In genomic region chr1:180942166-180943031, GRCm38 (mm10) we compare ENCODE assay signal across 8 mouse cellular contexts. TPM values are rescaled to one million over a fixed set of nuclear protein-coding genes. Genes with fewer than 3 reads are reported as not detected.
DNase-seq lines count a peak whose midpoint lies in the region; ATAC-seq and TF ChIP-seq lines count a peak whose summit lies in the region.

Gene Tmem63a (plus strand): TSS chr1:180942344.

- peak within 1 kb of the TSS; percentile 82 for H3K4me3 ChIP-seq in forebrain, embryonic 10.5 days
- H3K4me3 ChIP-seq in heart, embryonic 15.5 days: peak within 1 kb of the TSS; percentile 85
- peak within 1 kb of the TSS; percentile 80 for H3K4me3 ChIP-seq in liver, postnatal 0 days (ENCODE audit: low read depth, low read length)
- peak within 1 kb of the TSS; percentile 64 for H3K4me3 ChIP-seq in neural tube, embryonic 12.5 days

- H3K4me1 ChIP-seq in forebrain, embryonic 10.5 days: peaks cover 42% of the 10 kb centered on the region
- peaks cover 48% of the 10 kb centered on the region for H3K4me1 ChIP-seq in heart, embryonic 15.5 days (replicated peaks)
- H3K4me1 ChIP-seq in liver, postnatal 0 days (ENCODE audit: insufficient read depth): peaks cover 54% of the 10 kb centered on the region
- peaks cover 24% of the 10 kb centered on the region for H3K4me1 ChIP-seq in neural tube, embryonic 12.5 days

- no peak for TF ChIP-seq CTCF in liver, postnatal 0 days (IDR thresholded peaks at IDR 0.05; ENCODE audit: low read depth)

- peak within 1 kb of the TSS; percentile 95 for H3K4me2 ChIP-seq in heart, embryonic 15.5 days
- H3K4me2 ChIP-seq in liver, postnatal 0 days (ENCODE audit: low read depth, low read length): peak within 1 kb of the TSS; percentile 86
- peak within 1 kb of the TSS; percentile 96 for H3K4me2 ChIP-seq in neural tube, embryonic 12.5 days (replicated peaks)

- peak within 1 kb of the TSS; percentile 79 for H3K27ac ChIP-seq in forebrain, embryonic 10.5 days
- H3K27ac ChIP-seq in heart, embryonic 15.5 days: peak within 1 kb of the TSS; percentile 89
- peak within 1 kb of the TSS; percentile 93 for H3K27ac ChIP-seq in liver, postnatal 0 days (ENCODE audit: low read depth)
- no peak within 1 kb of the TSS for H3K27ac ChIP-seq in neural tube, embryonic 12.5 days

- no peak for TF ChIP-seq EP300 in liver, postnatal 0 days (IDR thresholded peaks at IDR 0.05; ENCODE audit: low read depth)

- no peaks in the 10 kb centered on the region for H3K9me3 ChIP-seq in forebrain, embryonic 10.5 days
- H3K9me3 ChIP-seq in heart, embryonic 15.5 days (replicated peaks): no peaks in the 10 kb centered on the region
- H3K9me3 ChIP-seq in liver, postnatal 0 days (ENCODE audit: low read length): no peaks in the 10 kb centered on the region
- H3K9me3 ChIP-seq in neural tube, embryonic 12.5 days: no peaks in the 10 kb centered on the region

- peaks cover 73% of the 10 kb centered on the region for H3K27me3 ChIP-seq in forebrain, embryonic 10.5 days (ENCODE audit: poor library complexity, severe bottlenecking)
- H3K27me3 ChIP-seq in heart, embryonic 15.5 days: peaks cover 8% of the 10 kb centered on the region; the same call in 1 of the 2 replicates
- no peaks in the 10 kb centered on the region for H3K27me3 ChIP-seq in liver, postnatal 0 days (ENCODE audit: insufficient read depth, low read length)
- peaks cover 56% of the 10 kb centered on the region for H3K27me3 ChIP-seq in neural tube, embryonic 12.5 days (replicated peaks)

- peak; percentile 63 for ATAC-seq in heart, embryonic 15.5 days (replicated peaks; ENCODE audit: insufficient number of reproducible peaks, insufficient read depth, low FRiP score, low read depth)
- peak; percentile 75 for ATAC-seq in liver, postnatal 0 days
- ATAC-seq in neural tube, embryonic 12.5 days (ENCODE audit: low FRiP score, low read depth): peak; percentile 67

- peak within 1 kb of the TSS; percentile 78 for H3K9ac ChIP-seq in heart, embryonic 15.5 days
- peak within 1 kb of the TSS; percentile 91 for H3K9ac ChIP-seq in liver, postnatal 0 days (replicated peaks)
- H3K9ac ChIP-seq in neural tube, embryonic 12.5 days: peak within 1 kb of the TSS; percentile 57

- peak; percentile 79 for DNase-seq in CD4-positive helper T cell, adult 2 months (ENCODE audit: low read depth, low spot score)
- peak; percentile 83 to 84 for DNase-seq in adrenal gland, postnatal 36 days
- DNase-seq in forebrain, embryonic 10.5 days (ENCODE audit: extremely low spot score, low spot score): peak; percentile 70
- peak; percentile 89 for DNase-seq in kidney, postnatal 10 days
- DNase-seq in liver, postnatal 0 days: peak; percentile 87
- peak; percentile 62 for DNase-seq in testis, postnatal 14 days (ENCODE audit: low spot score)

- WGBS in forebrain, embryonic 10.5 days: under 1% methylated on average over 73 of the region's 73 CpGs
- under 1% methylated on average over 73 of the region's 73 CpGs for WGBS in heart, embryonic 15.5 days
- WGBS in liver, postnatal 0 days (ENCODE audit: insufficient replicate concordance): 0% methylated on average over 67 of the region's 73 CpGs
- under 1% methylated on average over 73 of the region's 73 CpGs for WGBS in neural tube, embryonic 12.5 days

- no peaks in the 10 kb centered on the region for H3K36me3 ChIP-seq in forebrain, embryonic 10.5 days (replicated peaks)
- H3K36me3 ChIP-seq in heart, embryonic 15.5 days: peaks cover under 1% of the 10 kb centered on the region; the same call in 1 of the 2 replicates
- peaks cover 4% of the 10 kb centered on the region for H3K36me3 ChIP-seq in liver, postnatal 0 days (replicated peaks; ENCODE audit: insufficient read depth, low read length)
- H3K36me3 ChIP-seq in neural tube, embryonic 12.5 days: no peaks in the 10 kb centered on the region

RNA-seq across cellular contexts. Expression of gene Tmem63a, which starts in this region (rescaled TPM):
- 10 to 100 TPM; 52.6 to 80.8 TPM for total RNA-seq in adrenal gland, postnatal 36 days (2021)
- 2.1 and 2.2 TPM in 2 replicates for polyA plus RNA-seq in forebrain, embryonic 10.5 days (2016; fragmentation: Nextera tagmentation; extraction: Ambion mirVana)
- polyA plus RNA-seq in heart, embryonic 15.5 days (2015; fragmentation: Nextera tagmentation; extraction: Ambion mirVana): 10.0 and 12.1 TPM in 2 replicates
- polyA plus RNA-seq in liver, postnatal 0 days (2015; fragmentation: Nextera tagmentation; extraction: Ambion mirVana): 6.3 and 7.4 TPM in 2 replicates
- polyA plus RNA-seq in neural tube, embryonic 12.5 days (2016; fragmentation: Nextera tagmentation; extraction: Ambion mirVana): 3.2 and 3.9 TPM in 2 replicates
